In genomic region chr7:99856266-99856861, GRCm38 (mm10) we compare ENCODE assay signal across 11 mouse cellular contexts. TPM values are rescaled to one million over a fixed set of nuclear protein-coding genes. Genes with fewer than 3 reads are reported as not detected.
DNase-seq lines count a peak whose midpoint lies in the region; ATAC-seq and TF ChIP-seq lines count a peak whose summit lies in the region.
"Had no signal": no experiment of that assay in that cellular context is flagged by ENCODE, and none has a peak within 500 bp of the region (broad histone marks: within the 10 kb centered on the region; RNA-seq: fewer than 3 reads in every experiment).

No protein-coding gene starts in this region.

- TF ChIP-seq POLR2A in embryonic fibroblast, embryonic 13.5 days (IDR thresholded peaks at IDR 0.05; ENCODE audit: low read depth, low read length) = no peak
- TF ChIP-seq POLR2A in small intestine, adult 2 months (IDR thresholded peaks at IDR 0.05; ENCODE audit: low read depth, low read length) = no peak

- H3K36me3 ChIP-seq in lung, embryonic 15.5 days = peaks cover 39% of the 10 kb centered on the region
- H3K36me3 ChIP-seq in ES-E14 (ENCODE audit: control insufficient read depth, insufficient read depth, low read length, poor library complexity, severe bottlenecking) = peaks cover 11% of the 10 kb centered on the region; the same call in 1 of the 2 replicates
- peaks cover 13% of the 10 kb centered on the region for H3K36me3 ChIP-seq in small intestine, adult 2 months (ENCODE audit: control insufficient read depth, insufficient read depth, low read length)

- TF ChIP-seq CTCF in embryonic fibroblast, embryonic 13.5 days (IDR thresholded peaks at IDR 0.05; ENCODE audit: borderline replicate concordance, insufficient read depth, low read length) = no peak
- no peak for TF ChIP-seq CTCF in small intestine, adult 2 months (IDR thresholded peaks at IDR 0.05; ENCODE audit: extremely low read depth, insufficient read length, insufficient replicate concordance, low read depth, low read length)

- H3K4me3 ChIP-seq in lung, embryonic 15.5 days = no peak overlapping the region
- H3K4me3 ChIP-seq in ES-E14 (ENCODE audit: insufficient read depth in 1 of 2, low read depth in 1 of 2, low read length in 2 of 2, poor library complexity in 1 of 2, severe bottlenecking in 1 of 2) = no peak overlapping the region
- H3K4me3 ChIP-seq in embryonic fibroblast, embryonic 13.5 days (ENCODE audit: insufficient read depth, low read length) = 0 out of 2 replicates have a peak overlapping the region, but pooled peaks have one; percentile 2
- H3K4me3 ChIP-seq in small intestine, adult 2 months (ENCODE audit: low read depth, low read length) = peak overlapping the region; percentile 33; the same call in 1 of the 2 replicates

- H3K4me1 ChIP-seq in lung, embryonic 15.5 days = peaks cover 20% of the 10 kb centered on the region
- peaks cover 0 to 8% of the 10 kb centered on the region in 2 experiments; a peak in 1 of 4 replicates for H3K4me1 ChIP-seq in ES-E14 (ENCODE audit: control insufficient read depth in 2 of 2, insufficient read depth in 2 of 2, low read length in 2 of 2, poor library complexity in 1 of 2)
- H3K4me1 ChIP-seq in embryonic fibroblast, embryonic 13.5 days (ENCODE audit: control insufficient read depth, insufficient read depth, low read length) = no peaks in the 10 kb centered on the region
- peaks cover 6% of the 10 kb centered on the region; the same call in 1 of the 2 replicates for H3K4me1 ChIP-seq in small intestine, adult 2 months (ENCODE audit: control insufficient read depth, insufficient read depth, insufficient read length, low read length)

- 0 out of 2 replicates have a peak overlapping the region, but pooled peaks have one; percentile 20 for H3K4me2 ChIP-seq in lung, embryonic 15.5 days

- H3K27ac ChIP-seq in lung, embryonic 15.5 days = no peak overlapping the region
- H3K27ac ChIP-seq in ES-E14 (ENCODE audit: insufficient read depth, low read depth, low read length, poor library complexity, severe bottlenecking) = no peak overlapping the region
- no peak overlapping the region for H3K27ac ChIP-seq in embryonic fibroblast, embryonic 13.5 days (ENCODE audit: insufficient read depth, low read length)
- peak overlapping the region; percentile 36 for H3K27ac ChIP-seq in small intestine, adult 2 months (ENCODE audit: insufficient read depth, low read depth, low read length)

- ATAC-seq in lung, embryonic 15.5 days (ENCODE audit: borderline replicate concordance, extremely low read depth, low FRiP score, low TSS enrichment) = no peak

- no peaks in the 10 kb centered on the region for H3K9me3 ChIP-seq in lung, embryonic 15.5 days
- H3K9me3 ChIP-seq in ES-E14 (ENCODE audit: control insufficient read depth, insufficient read depth, low read depth, low read length) = no peaks in the 10 kb centered on the region

- no peaks in the 10 kb centered on the region for H3K27me3 ChIP-seq in lung, embryonic 15.5 days
- no peaks in the 10 kb centered on the region for H3K27me3 ChIP-seq in small intestine, adult 2 months (ENCODE audit: control insufficient read depth, insufficient read depth, low read length)

- DNase-seq in lung, postnatal 14 days = no peak
- no peak for DNase-seq in ES-E14 (ENCODE audit: low read depth, low spot score)
- no peak for DNase-seq in adrenal gland, adult (ENCODE audit: inconsistent age in 2 of 2, low spot score in 1 of 2)
- DNase-seq in frontal cortex, postnatal 14 days (ENCODE audit: low spot score in 2 of 2) = no peak
- no peak for DNase-seq in layer of hippocampus, postnatal 36 days
- DNase-seq: heart, postnatal 36 days; midbrain, embryonic 14.5 days; right cerebral cortex, adult 18-20 months had no signal

- in situ Hi-C loops in ES-E14 (cut with MboI; ENCODE audit: low sequenced_read_pairs in 2 of 2, unreplicated experiment in 2 of 2) = no loop called here

- H3K9ac ChIP-seq in lung, embryonic 15.5 days = 0 out of 2 replicates have a peak overlapping the region, but pooled peaks have one; percentile 6
- 0 out of 2 replicates have a peak overlapping the region, but pooled peaks have one; percentile 20 for H3K9ac ChIP-seq in ES-E14 (ENCODE audit: insufficient read depth, low read depth, low read length, poor library complexity, severe bottlenecking)

- 83% methylated on average over 14 of the region's 14 CpGs for WGBS in lung, embryonic 15.5 days
- 72% methylated on average over 14 of the region's 14 CpGs for WGBS in small intestine, adult 2 months

TF ChIP-seq in ES-E14, 5 proteins besides CTCF, POLR2A, EP300 and RAD21:
- TF ChIP-seq ZNF384 (IDR thresholded peaks at IDR 0.05; ENCODE audit: low read depth, low read length) = no peak
- TF ChIP-seq ZC3H11A (IDR thresholded peaks at IDR 0.05; ENCODE audit: borderline replicate concordance, low read depth, low read length) = no peak
- TF ChIP-seq HCFC1 (IDR thresholded peaks at IDR 0.05; ENCODE audit: borderline replicate concordance, insufficient read depth, low read length) = no peak
- TF ChIP-seq MAFK (IDR thresholded peaks at IDR 0.05; ENCODE audit: insufficient read depth, low read depth, low read length) = no peak
- no peak for TF ChIP-seq CHD2 (IDR thresholded peaks at IDR 0.05; ENCODE audit: low read depth, low read length)

RNA-seq across cellular contexts. Expression of gene Xrra1, which starts 2.6 kb away (rescaled TPM):
- polyA plus RNA-seq in lung, embryonic 15.5 days (2015; fragmentation: Nextera tagmentation; extraction: Ambion mirVana) = 0.26 and 0.36 TPM in 2 replicates
- 0.40 and 0.74 TPM in 2 replicates for total RNA-seq in ES-E14 (2012; rRNA removed)
- 0.27 and 0.81 TPM in 2 replicates for polyA plus RNA-seq in embryonic fibroblast, embryonic 13.5 days (2011; ENCODE audit: insufficient read length, low read depth, missing spikeins)
- polyA plus RNA-seq in small intestine, adult 2 months (2012; rRNA removed) = 0.05 TPM in 1 of 2 replicates, not detected in the other
- total RNA-seq in layer of hippocampus, postnatal 36 days (2021) = 1 to 10 TPM in 1 of 2 experiments, under 1 TPM in 1; 0.72 to 1.3 TPM
- total RNA-seq: heart, postnatal 36 days had no signal

RNA-seq across cellular contexts. Expression of gene Spcs2, which starts 6.9 kb away (rescaled TPM):
- 400 and 403 TPM in 2 replicates for polyA plus RNA-seq in lung, embryonic 15.5 days (2015; fragmentation: Nextera tagmentation; extraction: Ambion mirVana)
- total RNA-seq in ES-E14 (2012; rRNA removed) = 247 and 260 TPM in 2 replicates
- 132 and 168 TPM in 2 replicates for polyA plus RNA-seq in embryonic fibroblast, embryonic 13.5 days (2011; ENCODE audit: insufficient read length, low read depth, missing spikeins)
- 6.3 and 12.0 TPM in 2 replicates for polyA plus RNA-seq in small intestine, adult 2 months (2012; rRNA removed)
- total RNA-seq in layer of hippocampus, postnatal 36 days (2021) = 100 to 1,000 TPM; 103 to 106 TPM

RNA-seq across cellular contexts. Expression of gene Neu3, which starts 28.1 kb away (rescaled TPM):
- polyA plus RNA-seq in lung, embryonic 15.5 days (2015; fragmentation: Nextera tagmentation; extraction: Ambion mirVana) = 5.0 and 5.3 TPM in 2 replicates
- total RNA-seq in ES-E14 (2012; rRNA removed) = 2.2 and 2.4 TPM in 2 replicates
- polyA plus RNA-seq in embryonic fibroblast, embryonic 13.5 days (2011; ENCODE audit: insufficient read length, low read depth, missing spikeins) = 1.9 and 2.3 TPM in 2 replicates
- polyA plus RNA-seq in small intestine, adult 2 months (2012; rRNA removed) = 0.82 and 1.3 TPM in 2 replicates
- 1 to 10 TPM; 2.4 to 2.7 TPM for total RNA-seq in layer of hippocampus, postnatal 36 days (2021)

Comparison
In these comparisons a context has a peak if more than half of its experiments do, and no peak if none do; other contexts are left out.
1. H3K4me3 ChIP-seq: peak in embryonic fibroblast, embryonic 13.5 days (single experiment) and small intestine, adult 2 months (single experiment); none in lung, embryonic 15.5 days (single experiment) and ES-E14 (0 of 2).
2. RNA of gene Spcs2, which starts 6.9 kb away (polyA plus RNA-seq): 400 to 403 TPM in lung, embryonic 15.5 days and 132 to 168 TPM in embryonic fibroblast, embryonic 13.5 days; 6.3 to 12.0 TPM in small intestine, adult 2 months; every median in the first group is over 10 times any median in the second.